Mouse (Mus musculus): ENCODE data around the gene Ksr2.

DNA sequence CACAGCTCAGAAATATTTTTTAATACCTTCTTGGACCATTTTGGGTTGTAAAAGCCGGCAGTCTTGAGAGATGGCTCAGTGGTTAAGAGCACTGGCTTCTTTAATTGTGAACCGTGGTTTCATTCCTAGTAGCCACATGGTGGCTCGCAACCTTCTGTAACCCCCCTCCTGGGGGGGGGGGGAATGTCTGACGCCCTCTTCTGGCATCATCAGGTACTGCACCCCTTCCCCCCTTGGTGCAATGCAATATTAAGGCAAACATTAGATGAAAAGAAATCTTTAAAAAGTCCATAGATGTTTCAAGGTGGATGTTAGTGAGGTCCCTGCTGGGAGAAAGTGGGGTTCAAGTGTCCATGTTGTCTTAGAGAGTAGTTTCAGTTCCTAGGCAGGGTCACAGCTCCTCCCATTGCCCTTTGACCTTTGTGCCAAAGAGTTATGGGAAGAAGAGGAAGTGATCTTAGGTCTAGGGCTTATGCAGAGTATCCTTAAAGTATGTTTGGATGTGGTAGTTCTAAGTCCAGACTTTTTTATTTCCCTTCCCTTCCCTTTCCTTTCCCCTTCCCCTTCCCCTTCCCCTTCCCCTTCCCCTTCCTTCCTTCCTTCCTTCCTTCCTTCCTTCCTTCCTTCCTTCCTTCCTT lies 106.2 kb downstream of the Ksr2 start:
- TF ChIP-seq CTCF (IDR thresholded peaks at IDR 0.05; ENCODE audit: extremely low read depth, insufficient read length, insufficient replicate concordance, low read depth, low read length) (peak; percentile 32; the same call in 1 of the 2 replicates), POLR2A (IDR thresholded peaks at IDR 0.05; ENCODE audit: low read depth, low read length) (no peak)

Measured in small intestine, adult 2 months (tissue).